Mouse (Mus musculus): ENCODE measurements around the gene Grasp. TPM values are rescaled to one million over a fixed set of nuclear protein-coding genes. Genes with fewer than 3 reads are reported as not detected.

Grasp gene
- polyA plus RNA-seq, 1 experiment from 2014 or later = 6.1 TPM

GRCm38 (mm10) chr15:101247155-101247498, 23.1 kb downstream of the Grasp start:
- Histone ChIP-seq H3K4me3 (ENCODE audit: low read length) (peak overlapping the region; percentile 48), H3K27ac (ENCODE audit: low read length) (peak overlapping the region; percentile 94), H3K9me3 (ENCODE audit: control insufficient read depth, low read length) (no peaks in the 10 kb centered on the region), H3K36me3 (ENCODE audit: control insufficient read depth, insufficient read depth, low read length) (no peaks in the 10 kb centered on the region), H3K4me2 (ENCODE audit: low read depth, low read length) (peak overlapping the region; percentile 69), H3K4me1 (replicated peaks; ENCODE audit: control insufficient read depth, insufficient read depth, low read length) (peaks cover 20% of the 10 kb centered on the region), H3K27me3 (ENCODE audit: control insufficient read depth, insufficient read depth, low read depth, low read length) (no peaks in the 10 kb centered on the region), H3K9ac (ENCODE audit: low read length) (peak overlapping the region; percentile 69)
- WGBS = 81% methylated on average over 1 of the region's 1 CpGs
- no peak for ATAC-seq (ENCODE audit: low read depth)

- WGBS = 29% methylated on average over 5 of the region's 5 CpGs
- Histone ChIP-seq H3K9ac (ENCODE audit: low read length) (no peak overlapping the region; the same call in 1 of the 2 replicates), H3K27ac (ENCODE audit: low read length) (peak overlapping the region; percentile 80)
Observed at GRCm38 (mm10) chr15:101248029-101248710, 24.2 kb downstream of the Grasp start.

GRCm38 (mm10) chr15:101250220-101250800, 26.3 kb downstream of the Grasp start:
- Histone ChIP-seq H3K4me3 (ENCODE audit: low read length) (no peak overlapping the region), H3K27me3 (ENCODE audit: control insufficient read depth, insufficient read depth, low read depth, low read length) (no peaks in the 10 kb centered on the region), H3K9ac (ENCODE audit: low read length) (no peak overlapping the region), H3K27ac (ENCODE audit: low read length) (no peak overlapping the region), H3K4me1 (replicated peaks; ENCODE audit: control insufficient read depth, insufficient read depth, low read length) (peaks cover 23% of the 10 kb centered on the region), H3K4me2 (ENCODE audit: low read depth, low read length) (no peak overlapping the region), H3K9me3 (ENCODE audit: control insufficient read depth, low read length) (no peaks in the 10 kb centered on the region), H3K36me3 (ENCODE audit: control insufficient read depth, insufficient read depth, low read length) (no peaks in the 10 kb centered on the region)
- WGBS = 72% methylated on average over 9 of the region's 9 CpGs
- ATAC-seq (ENCODE audit: low read depth) = no peak

More at GRCm38 (mm10) chr15:101248029-101248710, 24.2 kb downstream of the Grasp start:
- Histone ChIP-seq H3K36me3 (ENCODE audit: control insufficient read depth, insufficient read depth, low read length) (no peaks in the 10 kb centered on the region), H3K27me3 (ENCODE audit: control insufficient read depth, insufficient read depth, low read depth, low read length) (no peaks in the 10 kb centered on the region), H3K4me1 (replicated peaks; ENCODE audit: control insufficient read depth, insufficient read depth, low read length) (peaks cover 20% of the 10 kb centered on the region), H3K9me3 (ENCODE audit: control insufficient read depth, low read length) (no peaks in the 10 kb centered on the region), H3K4me3 (ENCODE audit: low read length) (no peak overlapping the region), H3K4me2 (ENCODE audit: low read depth, low read length) (no peak overlapping the region)
- no peak for ATAC-seq (ENCODE audit: low read depth)

- Histone ChIP-seq H3K27me3 (ENCODE audit: control insufficient read depth, insufficient read depth, low read depth, low read length) (no peaks in the 10 kb centered on the region), H3K9ac (ENCODE audit: low read length) (no peak overlapping the region), H3K4me3 (ENCODE audit: low read length) (no peak overlapping the region), H3K4me2 (ENCODE audit: low read depth, low read length) (no peak overlapping the region), H3K9me3 (ENCODE audit: control insufficient read depth, low read length) (no peaks in the 10 kb centered on the region), H3K36me3 (ENCODE audit: control insufficient read depth, insufficient read depth, low read length) (no peaks in the 10 kb centered on the region), H3K27ac (ENCODE audit: low read length) (no peak overlapping the region), H3K4me1 (replicated peaks; ENCODE audit: control insufficient read depth, insufficient read depth, low read length) (peaks cover 15% of the 10 kb centered on the region)
- ATAC-seq (ENCODE audit: low read depth) = no peak
- WGBS = 86% methylated on average over 5 of the region's 5 CpGs
Observed at GRCm38 (mm10) chr15:101251930-101252329, 27.9 kb downstream of the Grasp start.

GRCm38 (mm10) chr15:101252614-101253013, 28.6 kb downstream of the Grasp start:
- Histone ChIP-seq H3K4me1 (replicated peaks; ENCODE audit: control insufficient read depth, insufficient read depth, low read length) (peaks cover 11% of the 10 kb centered on the region), H3K36me3 (ENCODE audit: control insufficient read depth, insufficient read depth, low read length) (no peaks in the 10 kb centered on the region), H3K9me3 (ENCODE audit: control insufficient read depth, low read length) (no peaks in the 10 kb centered on the region), H3K4me2 (ENCODE audit: low read depth, low read length) (no peak overlapping the region), H3K27me3 (ENCODE audit: control insufficient read depth, insufficient read depth, low read depth, low read length) (no peaks in the 10 kb centered on the region), H3K9ac (ENCODE audit: low read length) (no peak overlapping the region), H3K27ac (ENCODE audit: low read length) (no peak overlapping the region), H3K4me3 (ENCODE audit: low read length) (no peak overlapping the region)
- no peak for ATAC-seq (ENCODE audit: low read depth)
- WGBS = 72% methylated on average over 6 of the region's 6 CpGs

GRCm38 (mm10) chr15:101253563-101253885, 29.5 kb downstream of the Grasp start:
- no peaks in the 10 kb centered on the region for H3K27me3 ChIP-seq (ENCODE audit: control insufficient read depth, insufficient read depth, low read depth, low read length)
- peak overlapping the region; percentile 90 for H3K9ac ChIP-seq (ENCODE audit: low read length)
- H3K4me2 ChIP-seq (ENCODE audit: low read depth, low read length) = peak overlapping the region; percentile 94
- no peaks in the 10 kb centered on the region for H3K9me3 ChIP-seq (ENCODE audit: control insufficient read depth, low read length)
- 0 out of 2 replicates have a peak overlapping the region, but pooled peaks have one; percentile 50 for H3K27ac ChIP-seq (ENCODE audit: low read length)
- H3K4me3 ChIP-seq (ENCODE audit: low read length) = peak overlapping the region; percentile 68
- 31% methylated on average over 3 of the region's 3 CpGs for WGBS
- H3K36me3 ChIP-seq (ENCODE audit: control insufficient read depth, insufficient read depth, low read length) = no peaks in the 10 kb centered on the region
- peak; percentile 15; the same call in 1 of the 2 replicates for ATAC-seq (ENCODE audit: low read depth)
- peaks cover 4% of the 10 kb centered on the region for H3K4me1 ChIP-seq (replicated peaks; ENCODE audit: control insufficient read depth, insufficient read depth, low read length)

- H3K27ac ChIP-seq (ENCODE audit: low read length) = peak within 1 kb of the TSS; percentile 50; the same call in 1 of the 2 replicates
- peak within 1 kb of the TSS; percentile 90 for H3K9ac ChIP-seq (ENCODE audit: low read length)
- peak within 1 kb of the TSS; percentile 68 for H3K4me3 ChIP-seq (ENCODE audit: low read length)
- no peaks in the 10 kb centered on the region for H3K27me3 ChIP-seq (ENCODE audit: control insufficient read depth, insufficient read depth, low read depth, low read length)
- peak; percentile 85 for ATAC-seq (ENCODE audit: low read depth)
- WGBS = under 1% methylated on average over 76 of the region's 82 CpGs
- H3K9me3 ChIP-seq (ENCODE audit: control insufficient read depth, low read length) = no peaks in the 10 kb centered on the region
- no peaks in the 10 kb centered on the region for H3K36me3 ChIP-seq (ENCODE audit: control insufficient read depth, insufficient read depth, low read length)
- peaks cover 4% of the 10 kb centered on the region for H3K4me1 ChIP-seq (replicated peaks; ENCODE audit: control insufficient read depth, insufficient read depth, low read length)
- peak within 1 kb of the TSS; percentile 94 for H3K4me2 ChIP-seq (ENCODE audit: low read depth, low read length)
Observed at GRCm38 (mm10) chr15:101253886-101254795, 30.2 kb downstream of the Grasp start, which contains the start of gene Nr4a1. Gene Nr4a1 (plus strand): TSS chr15:101254269.

- Histone ChIP-seq H3K27ac (ENCODE audit: low read length) (no peak overlapping the region), H3K36me3 (ENCODE audit: control insufficient read depth, insufficient read depth, low read length) (no peaks in the 10 kb centered on the region), H3K4me2 (ENCODE audit: low read depth, low read length) (no peak overlapping the region), H3K9me3 (ENCODE audit: control insufficient read depth, low read length) (no peaks in the 10 kb centered on the region), H3K4me1 (replicated peaks; ENCODE audit: control insufficient read depth, insufficient read depth, low read length) (peaks cover 16% of the 10 kb centered on the region), H3K9ac (ENCODE audit: low read length) (no peak overlapping the region), H3K27me3 (ENCODE audit: control insufficient read depth, insufficient read depth, low read depth, low read length) (no peaks in the 10 kb centered on the region), H3K4me3 (ENCODE audit: low read length) (no peak overlapping the region)
- 79% methylated on average over 7 of the region's 7 CpGs for WGBS
- no peak for ATAC-seq (ENCODE audit: low read depth)
Observed at GRCm38 (mm10) chr15:101255842-101256462, 32.0 kb downstream of the Grasp start.

All from lung, embryonic 16.5 days (tissue).